Mouse (Mus musculus): ENCODE measurements around the gene Dirc2. TPM values are rescaled to one million over a fixed set of nuclear protein-coding genes. Genes with fewer than 3 reads are reported as not detected.

The Dirc2 gene
- polyA plus RNA-seq, 1 experiment from 2014 or later: 20.1 TPM

GRCm38 (mm10) chr16:35681327-35682108, 87.6 kb downstream of the Dirc2 start:
- H3K27ac ChIP-seq (replicated peaks in 1 of 2; ENCODE audit: control insufficient read depth in 1 of 2, insufficient read depth in 1 of 2, low read depth in 2 of 2, low read length in 2 of 2): peak overlapping the region; percentile 15 to 81; a peak in 3 of 4 replicates
- no peaks in the 10 kb centered on the region for H3K9me3 ChIP-seq (ENCODE audit: control insufficient read depth, low read length)
- 58% methylated on average over 17 of the region's 17 CpGs for WGBS
- 0 out of 2 replicates have a peak, but pooled peaks have one; percentile 31 for ATAC-seq (ENCODE audit: insufficient number of reproducible peaks, insufficient read depth, low FRiP score, low read depth)
- H3K4me1 ChIP-seq (ENCODE audit: control insufficient read depth in 2 of 2, insufficient read depth in 2 of 2, low read length in 2 of 2): peaks cover 11 to 14% of the 10 kb centered on the region in 2 experiments
- peak overlapping the region; percentile 21; the same call in 1 of the 2 replicates for H3K4me2 ChIP-seq (ENCODE audit: low read length)
- no peak overlapping the region for H3K9ac ChIP-seq (ENCODE audit: low read length)
- H3K4me3 ChIP-seq (ENCODE audit: control insufficient read depth in 1 of 2, insufficient read depth in 1 of 2, low read depth in 1 of 2, low read length in 2 of 2): no peak overlapping the region
- no peaks in the 10 kb centered on the region for H3K27me3 ChIP-seq (ENCODE audit: control insufficient read depth, insufficient read depth, low read length)
- H3K36me3 ChIP-seq (ENCODE audit: control insufficient read depth, insufficient read depth, low read length): no peaks in the 10 kb centered on the region

- no peaks in the 10 kb centered on the region for H3K36me3 ChIP-seq (ENCODE audit: control insufficient read depth, insufficient read depth, low read length)
- no peak overlapping the region for H3K27ac ChIP-seq (replicated peaks in 1 of 2; ENCODE audit: control insufficient read depth in 1 of 2, insufficient read depth in 1 of 2, low read depth in 2 of 2, low read length in 2 of 2)
- peaks cover 11 to 14% of the 10 kb centered on the region in 2 experiments for H3K4me1 ChIP-seq (ENCODE audit: control insufficient read depth in 2 of 2, insufficient read depth in 2 of 2, low read length in 2 of 2)
- no peak for ATAC-seq (ENCODE audit: insufficient number of reproducible peaks, insufficient read depth, low FRiP score, low read depth)
- H3K27me3 ChIP-seq (ENCODE audit: control insufficient read depth, insufficient read depth, low read length): no peaks in the 10 kb centered on the region
- H3K4me2 ChIP-seq (ENCODE audit: low read length): no peak overlapping the region
- H3K9ac ChIP-seq (ENCODE audit: low read length): no peak overlapping the region
- H3K9me3 ChIP-seq (ENCODE audit: control insufficient read depth, low read length): no peaks in the 10 kb centered on the region
- no peak overlapping the region for H3K4me3 ChIP-seq (ENCODE audit: control insufficient read depth in 1 of 2, insufficient read depth in 1 of 2, low read depth in 1 of 2, low read length in 2 of 2)
- 13% methylated on average over 3 of the region's 3 CpGs for WGBS
Observed at GRCm38 (mm10) chr16:35678476-35678875, 90.7 kb downstream of the Dirc2 start.

- ATAC-seq (ENCODE audit: insufficient number of reproducible peaks, insufficient read depth, low FRiP score, low read depth): no peak
- WGBS: 43% methylated on average over 8 of the region's 8 CpGs
- no peaks in the 10 kb centered on the region for H3K36me3 ChIP-seq (ENCODE audit: control insufficient read depth, insufficient read depth, low read length)
- no peaks in the 10 kb centered on the region for H3K27me3 ChIP-seq (ENCODE audit: control insufficient read depth, insufficient read depth, low read length)
- peaks cover 11 to 14% of the 10 kb centered on the region in 2 experiments for H3K4me1 ChIP-seq (ENCODE audit: control insufficient read depth in 2 of 2, insufficient read depth in 2 of 2, low read length in 2 of 2)
- H3K4me3 ChIP-seq (ENCODE audit: control insufficient read depth in 1 of 2, insufficient read depth in 1 of 2, low read depth in 1 of 2, low read length in 2 of 2): no peak overlapping the region
- H3K9me3 ChIP-seq (ENCODE audit: control insufficient read depth, low read length): no peaks in the 10 kb centered on the region
- no peak overlapping the region for H3K9ac ChIP-seq (ENCODE audit: low read length)
- no peak overlapping the region for H3K4me2 ChIP-seq (ENCODE audit: low read length)
- no peak overlapping the region for H3K27ac ChIP-seq (replicated peaks in 1 of 2; ENCODE audit: control insufficient read depth in 1 of 2, insufficient read depth in 1 of 2, low read depth in 2 of 2, low read length in 2 of 2)
Observed at GRCm38 (mm10) chr16:35677511-35678113, 91.5 kb downstream of the Dirc2 start.

DNA sequence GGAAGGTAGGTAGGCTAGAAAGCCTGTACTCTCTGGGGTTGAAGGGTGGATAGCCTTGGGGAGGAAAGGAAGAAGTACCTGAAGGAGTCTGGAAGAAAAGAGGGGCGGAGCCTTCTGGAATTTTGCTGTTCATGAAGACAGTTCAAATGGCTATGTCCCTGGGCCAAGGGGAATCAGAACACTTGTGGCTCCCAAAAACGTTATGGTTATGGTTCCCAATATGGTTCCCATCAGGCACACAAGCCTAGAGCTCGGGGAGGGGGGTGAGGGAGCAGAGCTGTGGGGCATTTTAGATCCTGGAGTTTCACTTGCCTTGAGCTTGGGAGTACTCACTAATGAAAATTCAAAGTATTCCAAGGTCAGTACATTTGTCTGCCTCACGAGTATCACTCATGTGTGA, 104.3 kb downstream of the Dirc2 start:
- no peak for ATAC-seq (ENCODE audit: insufficient number of reproducible peaks, insufficient read depth, low FRiP score, low read depth)
- Histone ChIP-seq H3K4me3 (ENCODE audit: control insufficient read depth in 1 of 2, insufficient read depth in 1 of 2, low read depth in 1 of 2, low read length in 2 of 2) (no peak overlapping the region), H3K9me3 (ENCODE audit: control insufficient read depth, low read length) (no peaks in the 10 kb centered on the region), H3K9ac (ENCODE audit: low read length) (no peak overlapping the region), H3K27me3 (ENCODE audit: control insufficient read depth, insufficient read depth, low read length) (peaks cover 17% of the 10 kb centered on the region), H3K4me1 (ENCODE audit: control insufficient read depth in 2 of 2, insufficient read depth in 2 of 2, low read length in 2 of 2) (peaks cover 0 to 3% of the 10 kb centered on the region in 2 experiments; a peak in 2 of 4 replicates), H3K36me3 (ENCODE audit: control insufficient read depth, insufficient read depth, low read length) (no peaks in the 10 kb centered on the region), H3K4me2 (ENCODE audit: low read length) (no peak overlapping the region), H3K27ac (replicated peaks in 1 of 2; ENCODE audit: control insufficient read depth in 1 of 2, insufficient read depth in 1 of 2, low read depth in 2 of 2, low read length in 2 of 2) (no peak overlapping the region)
- WGBS: 70% methylated on average over 4 of the region's 4 CpGs

GRCm38 (mm10) chr16:35663831-35664414, 105.2 kb downstream of the Dirc2 start:
- ATAC-seq (ENCODE audit: insufficient number of reproducible peaks, insufficient read depth, low FRiP score, low read depth): no peak
- Histone ChIP-seq H3K4me2 (ENCODE audit: low read length) (no peak overlapping the region), H3K27me3 (ENCODE audit: control insufficient read depth, insufficient read depth, low read length) (peaks cover 25% of the 10 kb centered on the region), H3K9me3 (ENCODE audit: control insufficient read depth, low read length) (no peaks in the 10 kb centered on the region), H3K36me3 (ENCODE audit: control insufficient read depth, insufficient read depth, low read length) (no peaks in the 10 kb centered on the region), H3K9ac (ENCODE audit: low read length) (no peak overlapping the region), H3K27ac (replicated peaks in 1 of 2; ENCODE audit: control insufficient read depth in 1 of 2, insufficient read depth in 1 of 2, low read depth in 2 of 2, low read length in 2 of 2) (no peak overlapping the region), H3K4me3 (ENCODE audit: control insufficient read depth in 1 of 2, insufficient read depth in 1 of 2, low read depth in 1 of 2, low read length in 2 of 2) (no peak overlapping the region), H3K4me1 (ENCODE audit: control insufficient read depth in 2 of 2, insufficient read depth in 2 of 2, low read length in 2 of 2) (peaks cover 0 to 6% of the 10 kb centered on the region in 2 experiments; a peak in 2 of 4 replicates)
- 87% methylated on average over 9 of the region's 9 CpGs for WGBS

- H3K9ac ChIP-seq (ENCODE audit: low read length): peak overlapping the region; percentile 54
- no peak for ATAC-seq (ENCODE audit: insufficient number of reproducible peaks, insufficient read depth, low FRiP score, low read depth)
Observed at GRCm38 (mm10) chr16:35660222-35660621, 108.9 kb downstream of the Dirc2 start.

DNA sequence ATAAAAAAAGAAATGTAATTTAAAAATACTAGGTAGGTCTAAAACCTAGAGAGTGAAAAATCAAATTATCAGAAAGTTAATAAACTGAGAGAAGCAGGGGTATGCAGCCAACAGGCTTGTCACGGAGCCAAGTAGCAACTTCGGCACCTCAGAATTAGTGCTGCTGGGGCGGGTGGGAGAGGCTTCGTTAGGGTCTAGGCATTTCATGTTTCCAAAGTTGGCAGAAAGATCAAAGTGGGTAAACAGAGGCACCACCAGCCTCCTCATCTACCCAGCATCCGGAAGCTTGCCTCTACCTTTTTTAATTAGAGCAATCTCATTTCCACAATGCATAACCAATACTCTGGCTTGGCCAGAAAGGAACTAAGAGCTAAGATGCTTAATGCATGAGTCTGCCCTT, 115.2 kb downstream of the Dirc2 start:
- ATAC-seq (ENCODE audit: insufficient number of reproducible peaks, insufficient read depth, low FRiP score, low read depth): no peak
- no peak overlapping the region for H3K27ac ChIP-seq (replicated peaks in 1 of 2; ENCODE audit: control insufficient read depth in 1 of 2, insufficient read depth in 1 of 2, low read depth in 2 of 2, low read length in 2 of 2)
- H3K4me1 ChIP-seq (ENCODE audit: control insufficient read depth in 2 of 2, insufficient read depth in 2 of 2, low read length in 2 of 2): no peaks in the 10 kb centered on the region
- H3K9me3 ChIP-seq (ENCODE audit: control insufficient read depth, low read length): no peaks in the 10 kb centered on the region
- 84% methylated on average over 5 of the region's 5 CpGs for WGBS
- no peak overlapping the region for H3K9ac ChIP-seq (ENCODE audit: low read length)
- H3K36me3 ChIP-seq (ENCODE audit: control insufficient read depth, insufficient read depth, low read length): no peaks in the 10 kb centered on the region
- peaks cover 20% of the 10 kb centered on the region for H3K27me3 ChIP-seq (ENCODE audit: control insufficient read depth, insufficient read depth, low read length)
- H3K4me3 ChIP-seq (ENCODE audit: control insufficient read depth in 1 of 2, insufficient read depth in 1 of 2, low read depth in 1 of 2, low read length in 2 of 2): no peak overlapping the region
- no peak overlapping the region for H3K4me2 ChIP-seq (ENCODE audit: low read length)

More at GRCm38 (mm10) chr16:35660222-35660621, 108.9 kb downstream of the Dirc2 start:
- H3K4me3 ChIP-seq (ENCODE audit: control insufficient read depth in 1 of 2, insufficient read depth in 1 of 2, low read depth in 1 of 2, low read length in 2 of 2): peak overlapping the region; percentile 51 to 52
- H3K9me3 ChIP-seq (ENCODE audit: control insufficient read depth, low read length): no peaks in the 10 kb centered on the region
- no peak overlapping the region for H3K27ac ChIP-seq (replicated peaks in 1 of 2; ENCODE audit: control insufficient read depth in 1 of 2, insufficient read depth in 1 of 2, low read depth in 2 of 2, low read length in 2 of 2)
- H3K27me3 ChIP-seq (ENCODE audit: control insufficient read depth, insufficient read depth, low read length): peaks cover 45% of the 10 kb centered on the region
- H3K36me3 ChIP-seq (ENCODE audit: control insufficient read depth, insufficient read depth, low read length): no peaks in the 10 kb centered on the region
- H3K4me1 ChIP-seq (ENCODE audit: control insufficient read depth in 2 of 2, insufficient read depth in 2 of 2, low read length in 2 of 2): peaks cover 0 to 6% of the 10 kb centered on the region in 2 experiments; a peak in 2 of 4 replicates
- WGBS: 4% methylated on average over 33 of the region's 36 CpGs
- peak overlapping the region; percentile 83 for H3K4me2 ChIP-seq (ENCODE audit: low read length)
